Comparison of ENCODE assay signal across 9 mouse cellular contexts in genomic region chr4:134766277-134766676, GRCm38 (mm10). TPM values are rescaled to one million over a fixed set of nuclear protein-coding genes. Genes with fewer than 3 reads are reported as not detected.
DNase-seq lines count a peak whose midpoint lies in the region; ATAC-seq and TF ChIP-seq lines count a peak whose summit lies in the region.
"Had no signal": no experiment of that assay in that cellular context is flagged by ENCODE, and none has a peak within 500 bp of the region (broad histone marks: within the 10 kb centered on the region; RNA-seq: fewer than 3 reads in every experiment).

No protein-coding gene starts in this region.

- no peaks in the 10 kb centered on the region for H3K9me3 ChIP-seq in heart, embryonic 10.5 days
- H3K9me3 ChIP-seq in midbrain, embryonic 10.5 days (replicated peaks), result no peaks in the 10 kb centered on the region
- no peaks in the 10 kb centered on the region for H3K9me3 ChIP-seq in midbrain, embryonic 15.5 days
- H3K9me3 ChIP-seq in intestine, postnatal 0 days (ENCODE audit: control insufficient read depth), result no peaks in the 10 kb centered on the region
- no peaks in the 10 kb centered on the region for H3K9me3 ChIP-seq in neural tube, embryonic 15.5 days (replicated peaks)

- peak overlapping the region; percentile 95 for H3K4me3 ChIP-seq in heart, embryonic 10.5 days
- peak overlapping the region; percentile 88; the same call in 1 of the 2 replicates for H3K4me3 ChIP-seq in midbrain, embryonic 10.5 days
- no peak overlapping the region for H3K4me3 ChIP-seq in midbrain, embryonic 15.5 days
- H3K4me3 ChIP-seq in intestine, postnatal 0 days (ENCODE audit: low read depth, low read length), result no peak overlapping the region; the same call in 1 of the 2 replicates
- no peak overlapping the region for H3K4me3 ChIP-seq in neural tube, embryonic 15.5 days (replicated peaks)

- DNase-seq in heart, embryonic 10.5 days (ENCODE audit: low spot score), result no peak
- DNase-seq in heart, postnatal 25 days (ENCODE audit: low spot score), result no peak
- no peak for DNase-seq in midbrain, embryonic 10.5 days (ENCODE audit: low spot score)
- no peak for DNase-seq in frontal cortex, adult 2 months (ENCODE audit: extremely low spot score in 1 of 2, low spot score in 1 of 2)
- DNase-seq in embryo, embryonic 11 days, result no peak
- DNase-seq: layer of hippocampus, postnatal 36 days had no signal

- H3K36me3 ChIP-seq in heart, embryonic 10.5 days, result no peaks in the 10 kb centered on the region
- no peaks in the 10 kb centered on the region for H3K36me3 ChIP-seq in midbrain, embryonic 10.5 days
- H3K36me3 ChIP-seq in midbrain, embryonic 15.5 days (replicated peaks), result no peaks in the 10 kb centered on the region
- H3K36me3 ChIP-seq in intestine, postnatal 0 days (ENCODE audit: control insufficient read depth, insufficient read depth), result no peaks in the 10 kb centered on the region
- no peaks in the 10 kb centered on the region for H3K36me3 ChIP-seq in neural tube, embryonic 15.5 days

- TF ChIP-seq CTCF in intestine, postnatal 0 days (IDR thresholded peaks at IDR 0.05; ENCODE audit: low read depth), result no peak

- ATAC-seq in midbrain, embryonic 15.5 days (replicated peaks), result no peak
- no peak for ATAC-seq in intestine, postnatal 0 days
- no peak for ATAC-seq in neural tube, embryonic 15.5 days (ENCODE audit: low FRiP score)

- peaks cover 67% of the 10 kb centered on the region for H3K4me1 ChIP-seq in heart, embryonic 10.5 days
- H3K4me1 ChIP-seq in midbrain, embryonic 10.5 days, result peaks cover 33% of the 10 kb centered on the region
- H3K4me1 ChIP-seq in midbrain, embryonic 15.5 days, result peaks cover 15% of the 10 kb centered on the region
- H3K4me1 ChIP-seq in intestine, postnatal 0 days (replicated peaks; ENCODE audit: control insufficient read depth, insufficient read depth, low read length), result 0 out of 2 replicates have a peak, but pooled peaks cover 2% of the 10 kb centered on the region
- H3K4me1 ChIP-seq in neural tube, embryonic 15.5 days, result peaks cover 25% of the 10 kb centered on the region

- H3K27ac ChIP-seq in heart, embryonic 10.5 days, result peak overlapping the region; percentile 95
- H3K27ac ChIP-seq in midbrain, embryonic 10.5 days (replicated peaks), result no peak overlapping the region
- no peak overlapping the region for H3K27ac ChIP-seq in midbrain, embryonic 15.5 days
- H3K27ac ChIP-seq in intestine, postnatal 0 days (ENCODE audit: low read depth, low read length), result no peak overlapping the region
- no peak overlapping the region for H3K27ac ChIP-seq in neural tube, embryonic 15.5 days (replicated peaks)

- intact Hi-C loops in heart, postnatal 25 days (cut with DNase I), result loop anchor here (5.0 kb wide), 1 partner anchor 64 kb away; the partner anchor contains the start of gene Man1c1

- peaks cover 17% of the 10 kb centered on the region for H3K27me3 ChIP-seq in heart, embryonic 10.5 days (ENCODE audit: insufficient read depth, poor library complexity, severe bottlenecking)
- peaks cover 67% of the 10 kb centered on the region for H3K27me3 ChIP-seq in midbrain, embryonic 10.5 days (ENCODE audit: low read depth, poor library complexity, severe bottlenecking)
- H3K27me3 ChIP-seq in midbrain, embryonic 15.5 days (replicated peaks), result peaks cover 28% of the 10 kb centered on the region
- H3K27me3 ChIP-seq in intestine, postnatal 0 days (replicated peaks; ENCODE audit: control insufficient read depth, insufficient read depth, low read length), result no peaks in the 10 kb centered on the region
- peaks cover 43% of the 10 kb centered on the region for H3K27me3 ChIP-seq in neural tube, embryonic 15.5 days (replicated peaks)

- no peak overlapping the region for H3K9ac ChIP-seq in midbrain, embryonic 15.5 days
- no peak overlapping the region for H3K9ac ChIP-seq in intestine, postnatal 0 days (ENCODE audit: low read depth, low read length)
- H3K9ac ChIP-seq in neural tube, embryonic 15.5 days (replicated peaks), result no peak overlapping the region

- no peak overlapping the region for H3K4me2 ChIP-seq in midbrain, embryonic 15.5 days
- peak overlapping the region; percentile 98 for H3K4me2 ChIP-seq in intestine, postnatal 0 days (replicated peaks; ENCODE audit: low read depth)
- H3K4me2 ChIP-seq in neural tube, embryonic 15.5 days, result peak overlapping the region; percentile 94

- WGBS in heart, embryonic 10.5 days, result 67% methylated on average over 6 of the region's 6 CpGs
- WGBS in midbrain, embryonic 10.5 days, result 77% methylated on average over 6 of the region's 6 CpGs
- WGBS in midbrain, embryonic 15.5 days, result 79% methylated on average over 6 of the region's 6 CpGs
- WGBS in intestine, postnatal 0 days, result 75% methylated on average over 6 of the region's 6 CpGs
- WGBS in neural tube, embryonic 15.5 days, result 72% methylated on average over 6 of the region's 6 CpGs

RNA-seq across cellular contexts. Expression of gene Ldlrap1, which starts 1.5 kb away (rescaled TPM):
- 17.6 and 17.8 TPM in 2 replicates for polyA plus RNA-seq in heart, embryonic 10.5 days (2016; fragmentation: Nextera tagmentation; extraction: Ambion mirVana)
- 10 to 100 TPM; 14.1 to 15.5 TPM for total RNA-seq in heart, postnatal 25 days (2021)
- polyA plus RNA-seq in midbrain, embryonic 10.5 days (2016; fragmentation: Nextera tagmentation; extraction: Ambion mirVana), result 8.6 and 9.3 TPM in 2 replicates
- 2.7 and 3.0 TPM in 2 replicates for polyA plus RNA-seq in midbrain, embryonic 15.5 days (2015; fragmentation: Nextera tagmentation; extraction: Ambion mirVana)
- 18.0 and 18.1 TPM in 2 replicates for polyA plus RNA-seq in intestine, postnatal 0 days (2015; fragmentation: Nextera tagmentation; extraction: Ambion mirVana)
- polyA plus RNA-seq in neural tube, embryonic 15.5 days (2015; fragmentation: Nextera tagmentation; extraction: Ambion mirVana), result 2.4 and 7.9 TPM in 2 replicates
- polyA plus RNA-seq in frontal cortex, adult 2 months (2012; rRNA removed), result 2.8 and 2.9 TPM in 2 replicates

Comparison
In these comparisons a context has a peak if more than half of its experiments do, and no peak if none do; other contexts are left out.
1. H3K4me3 ChIP-seq: peak in heart, embryonic 10.5 days (single experiment) and midbrain, embryonic 10.5 days (single experiment); none in midbrain, embryonic 15.5 days (single experiment), intestine, postnatal 0 days (single experiment) and neural tube, embryonic 15.5 days (single experiment).